Mouse (Mus musculus): ENCODE data around the gene Rint1.

- TF ChIP-seq CTCF (IDR thresholded peaks at IDR 0.05; ENCODE audit: borderline replicate concordance, extremely low read depth, insufficient read depth, insufficient read length) (peak; percentile 72), POLR2A (IDR thresholded peaks at IDR 0.05; ENCODE audit: borderline replicate concordance, extremely low read depth, insufficient read depth, insufficient read length, poor library complexity, severe bottlenecking) (no peak)
Measured at GRCm38 (mm10) chr5:23758633-23759032, 28.9 kb upstream of the Rint1 start.
